Mouse (Mus musculus) neutrophil, adult 5-6 weeks (primary cell): ENCODE measurements around the gene Lrrc30. TPM values are rescaled to one million over a fixed set of nuclear protein-coding genes. Genes with fewer than 3 reads are reported as not detected.

Source experiments
- ATAC-seq: fragments of 151-379, 151-347 bp; 2 replicates; pipeline ENCODE4 v1.8.0; 2017; ENCODE audit warnings: mild to moderate bottlenecking, moderate TSS enrichment; ENCODE audit not compliant: insufficient number of reproducible peaks, poor library complexity, low FRiP score, severe bottlenecking; ENCODE audit errors: extremely low read depth
- total RNA-seq: library from RNA; stranded (forward); fragments of 200-1000 nt; gene quantifications from 2 replicates; pipeline ENCODE4 v1.2.3, GENCODE M21; 2017

Lrrc30 gene
- total RNA-seq, result not detected in 2 replicates

DNA sequence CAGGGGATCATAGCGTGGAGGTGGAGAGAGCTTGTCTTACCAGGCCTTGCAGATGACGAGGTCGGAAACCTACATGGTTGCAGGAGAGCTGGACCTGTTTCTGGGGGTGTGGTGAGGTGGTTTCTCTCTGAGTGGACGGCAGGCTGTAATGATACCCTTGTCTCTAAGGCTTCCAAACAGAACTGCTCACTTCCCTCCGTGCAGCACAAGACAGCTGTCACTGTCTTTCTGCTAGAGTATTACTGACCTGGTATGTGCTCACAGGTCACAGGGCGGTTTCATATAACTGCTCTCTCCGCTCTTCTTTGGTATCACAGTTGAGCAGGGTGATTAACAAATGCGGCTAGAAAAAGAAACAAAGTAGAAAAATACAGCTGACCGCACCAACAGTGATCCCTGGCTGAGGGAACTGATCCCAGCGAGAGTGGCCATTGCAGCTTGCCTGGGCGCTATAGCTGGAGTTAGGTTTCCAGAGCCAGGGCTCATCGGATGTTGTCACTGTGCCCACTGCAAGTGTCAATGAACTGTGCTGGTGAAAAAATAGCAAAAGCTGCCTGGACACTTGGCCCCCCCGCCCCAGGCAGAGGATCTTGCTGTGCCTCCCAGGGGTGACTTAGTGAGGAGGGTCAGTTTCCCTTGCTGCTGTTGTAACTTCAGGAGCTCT is at the start of gene Lrrc30:
TSS of gene Lrrc30 (minus strand) at position 48 of the 664 bp plus-strand sequence.
- ATAC-seq, result no peak

- no peak for ATAC-seq
Measured at GRCm38 (mm10) chr17:67681084-67681483, 48.6 kb upstream of the Lrrc30 start.

- no peak for ATAC-seq
Measured at GRCm38 (mm10) chr17:67678576-67678975, 46.1 kb upstream of the Lrrc30 start.

DNA sequence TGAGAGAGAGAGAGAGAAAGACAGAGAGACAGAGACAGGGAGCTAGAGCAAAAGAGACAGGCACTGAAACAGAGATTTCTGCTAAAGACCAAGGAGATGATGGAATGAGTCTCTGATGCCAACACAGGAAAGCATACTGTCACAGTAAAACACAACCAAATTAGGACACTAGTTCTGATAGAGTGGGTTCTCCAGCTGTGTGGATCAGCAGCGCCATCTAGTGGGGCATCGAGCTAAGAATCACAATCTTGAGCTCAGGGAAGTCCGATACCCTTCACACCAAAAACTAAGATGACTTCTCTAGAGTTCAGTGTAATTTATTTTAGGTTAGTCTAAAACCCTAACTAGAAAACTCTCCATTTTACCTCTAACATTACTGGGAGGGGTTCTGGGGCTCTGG is 35.5 kb upstream of the Lrrc30 start:
- no peak for ATAC-seq

- ATAC-seq, result no peak
Measured at GRCm38 (mm10) chr17:67666981-67667380, 34.5 kb upstream of the Lrrc30 start.

- ATAC-seq, result no peak
Measured at GRCm38 (mm10) chr17:67664299-67664698, 31.8 kb upstream of the Lrrc30 start.

- ATAC-seq, result no peak
Measured at GRCm38 (mm10) chr17:67651506-67651905, 19.0 kb upstream of the Lrrc30 start.

DNA sequence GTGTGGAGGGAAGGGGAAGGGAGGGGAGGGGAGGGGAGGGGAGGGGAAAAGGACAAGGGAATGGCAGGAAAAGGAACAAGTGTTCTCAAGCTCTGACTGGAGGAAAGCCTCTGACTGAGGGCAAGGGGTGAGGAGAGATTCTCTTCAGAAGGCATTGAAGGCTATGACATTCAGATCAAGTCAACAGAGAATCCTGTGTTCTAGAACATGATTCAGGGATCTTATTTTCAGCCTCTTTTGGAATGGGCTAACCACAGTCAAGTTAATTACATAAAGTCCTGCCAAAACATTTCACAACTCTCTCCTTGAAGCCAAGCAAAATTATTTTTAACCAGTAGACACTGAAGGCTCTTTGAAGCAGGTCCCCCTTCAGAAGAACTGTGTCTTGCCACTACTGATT is 9.1 kb upstream of the Lrrc30 start:
- no peak for ATAC-seq

GRCm38 (mm10) chr17:67638119-67638810 is 5.7 kb upstream of the Lrrc30 start:
- no peak for ATAC-seq

DNA sequence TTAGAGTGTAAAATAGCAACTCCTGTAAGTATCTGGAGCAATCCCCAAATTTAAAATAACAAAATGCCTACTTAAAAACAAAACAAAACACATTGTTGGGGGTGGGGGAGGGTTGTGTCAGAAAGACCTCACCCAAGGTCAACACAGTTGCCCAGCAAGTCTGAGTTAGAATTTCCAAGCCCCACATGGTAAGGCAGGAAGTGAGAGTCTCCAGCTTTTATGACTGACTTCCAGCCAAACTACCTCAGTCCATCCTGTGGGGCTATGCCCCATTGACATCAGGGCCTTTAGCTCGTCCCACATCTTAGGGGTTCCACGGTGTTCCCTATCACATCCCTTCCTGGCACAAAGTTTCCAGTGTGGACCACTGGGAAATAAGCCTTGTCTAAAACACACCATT is 4.4 kb upstream of the Lrrc30 start:
- ATAC-seq, result no peak

- no peak for ATAC-seq
Measured at GRCm38 (mm10) chr17:67636304-67636703, 3.8 kb upstream of the Lrrc30 start.

DNA sequence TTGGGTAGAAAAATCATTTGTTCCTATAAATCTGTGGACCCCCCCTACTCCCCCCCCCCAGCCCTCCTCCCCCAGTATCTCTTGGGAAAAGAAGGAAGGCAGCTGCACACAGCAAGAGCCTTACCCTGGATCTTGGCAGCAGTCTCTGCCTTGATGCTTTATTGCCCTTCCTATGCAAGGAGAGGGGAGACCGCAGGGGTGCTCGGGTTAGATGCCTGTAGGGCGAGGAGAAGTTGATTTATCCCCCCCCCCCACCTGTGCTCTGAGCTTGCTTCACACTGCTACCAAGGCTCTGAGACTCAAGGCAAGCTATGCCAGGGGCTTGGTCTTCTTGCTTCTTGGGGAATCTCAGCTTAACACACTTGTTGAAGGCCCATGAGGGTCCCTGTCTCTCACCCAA is 2.8 kb downstream of the Lrrc30 start:
- ATAC-seq, result no peak

DNA sequence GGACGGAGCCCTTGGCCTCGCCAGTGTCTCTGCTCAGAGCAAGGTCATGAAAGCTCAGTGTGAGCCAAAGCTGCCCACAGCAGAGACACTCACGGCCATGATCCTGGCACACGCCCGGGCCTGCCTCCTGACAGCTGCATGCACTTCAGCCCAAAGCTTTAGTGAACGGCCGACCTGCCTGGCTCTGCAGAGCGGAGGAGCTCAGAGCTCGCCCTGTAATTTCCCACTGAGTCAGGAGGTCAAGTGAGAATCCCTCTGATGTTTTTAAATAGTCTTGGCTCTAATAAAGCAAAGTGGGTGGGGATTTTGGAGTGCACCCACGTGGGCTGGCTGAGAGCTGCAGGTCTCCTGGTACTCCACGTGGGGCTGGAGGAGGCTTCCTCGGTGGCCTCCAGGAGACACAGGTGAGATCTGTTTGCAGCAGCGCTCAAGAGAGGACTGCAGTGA is 3.3 kb downstream of the Lrrc30 start:
- ATAC-seq, result no peak

DNA sequence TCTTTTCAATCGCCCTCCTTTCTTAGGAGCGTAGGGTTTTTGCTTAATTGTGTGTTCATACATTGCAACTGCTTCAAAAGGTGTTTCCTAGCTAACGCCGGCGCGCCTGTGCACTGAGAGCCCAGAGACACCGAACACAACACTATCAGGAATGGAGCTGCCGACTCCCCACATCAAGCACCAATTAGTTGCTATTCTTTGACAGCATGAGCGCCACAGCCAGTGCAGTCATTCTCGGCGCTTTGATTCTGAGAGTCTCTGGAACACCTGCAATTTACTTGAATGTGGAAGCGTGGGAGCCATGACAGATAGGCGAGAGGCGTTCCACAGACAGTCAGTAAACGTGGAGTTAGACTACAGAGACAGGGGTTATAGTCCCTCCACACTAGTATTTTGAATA is 4.0 kb downstream of the Lrrc30 start:
- ATAC-seq, result no peak

- ATAC-seq, result no peak
Measured at GRCm38 (mm10) chr17:67625431-67625830, 7.1 kb downstream of the Lrrc30 start.

GRCm38 (mm10) chr17:67619001-67619400 is 13.5 kb downstream of the Lrrc30 start:
- no peak for ATAC-seq

- no peak for ATAC-seq
Measured at GRCm38 (mm10) chr17:67614381-67614780, 18.1 kb downstream of the Lrrc30 start.

GRCm38 (mm10) chr17:67612576-67612975 is 19.9 kb downstream of the Lrrc30 start:
- no peak for ATAC-seq

DNA sequence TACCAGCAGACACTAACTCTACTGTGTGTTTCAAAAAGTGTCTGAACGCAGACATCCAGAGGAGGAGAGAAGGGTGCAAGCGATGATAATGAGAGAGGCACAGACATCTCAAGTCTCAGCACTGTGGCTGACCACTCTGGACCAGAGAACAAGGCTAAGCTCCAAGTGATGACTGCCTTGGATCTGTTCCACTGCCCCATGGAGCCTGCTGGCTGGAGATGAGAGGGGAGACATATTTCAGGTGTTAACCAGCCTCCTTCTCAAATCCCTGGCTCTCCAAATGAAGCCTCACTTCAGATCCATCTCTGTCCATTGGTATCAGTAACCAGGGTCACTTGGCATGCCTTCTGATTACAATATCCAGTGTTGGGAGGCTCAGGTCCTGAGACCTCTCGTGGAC is 20.4 kb downstream of the Lrrc30 start:
- ATAC-seq, result no peak

GRCm38 (mm10) chr17:67604446-67604845 is 28.1 kb downstream of the Lrrc30 start:
- no peak for ATAC-seq

DNA sequence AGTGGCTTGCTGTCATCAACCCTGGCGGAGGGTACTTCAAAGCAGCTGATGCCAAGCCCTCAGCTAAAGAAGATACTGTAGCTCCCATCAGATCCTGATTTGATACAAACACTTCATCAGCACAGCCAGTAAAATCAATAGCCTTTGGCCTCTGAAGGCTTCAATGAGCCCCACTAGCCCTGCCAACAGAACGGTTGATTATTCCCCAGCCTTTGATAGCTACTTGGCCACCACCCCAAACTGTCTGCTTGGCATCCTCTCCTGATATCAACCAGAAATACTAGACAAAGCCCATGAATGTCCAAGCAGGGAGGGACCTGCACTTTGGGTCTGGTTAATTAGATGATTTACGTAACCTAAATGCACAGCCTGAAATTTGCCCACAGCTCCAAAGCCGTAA is 30.0 kb downstream of the Lrrc30 start:
- no peak for ATAC-seq
